Mouse (Mus musculus) layer of hippocampus, adult 8-10 months (tissue): ENCODE results near the gene Tmco1. TPM values are rescaled to one million over a fixed set of nuclear protein-coding genes. Genes with fewer than 3 reads are reported as not detected.
A peak's percentile ranks its signal among the peaks of the same experiment; 100 is the strongest.

ENCODE experiments used
- DNase-seq, 2 experiments: peaks; one replicate each; pipeline ENCODE4 v3.0.0; 2022; ENCODE audit warnings: low spot score in 2 of 2
- total RNA-seq, 4 experiments: library from RNA; stranded (reverse); gene quantifications; 2 replicates each; pipeline ENCODE4 v1.2.4; 2022

Gene Tmco1
- total RNA-seq, 4 experiments from 2014 or later = 44.8 to 62.1 (median 51.2) TPM

DNA sequence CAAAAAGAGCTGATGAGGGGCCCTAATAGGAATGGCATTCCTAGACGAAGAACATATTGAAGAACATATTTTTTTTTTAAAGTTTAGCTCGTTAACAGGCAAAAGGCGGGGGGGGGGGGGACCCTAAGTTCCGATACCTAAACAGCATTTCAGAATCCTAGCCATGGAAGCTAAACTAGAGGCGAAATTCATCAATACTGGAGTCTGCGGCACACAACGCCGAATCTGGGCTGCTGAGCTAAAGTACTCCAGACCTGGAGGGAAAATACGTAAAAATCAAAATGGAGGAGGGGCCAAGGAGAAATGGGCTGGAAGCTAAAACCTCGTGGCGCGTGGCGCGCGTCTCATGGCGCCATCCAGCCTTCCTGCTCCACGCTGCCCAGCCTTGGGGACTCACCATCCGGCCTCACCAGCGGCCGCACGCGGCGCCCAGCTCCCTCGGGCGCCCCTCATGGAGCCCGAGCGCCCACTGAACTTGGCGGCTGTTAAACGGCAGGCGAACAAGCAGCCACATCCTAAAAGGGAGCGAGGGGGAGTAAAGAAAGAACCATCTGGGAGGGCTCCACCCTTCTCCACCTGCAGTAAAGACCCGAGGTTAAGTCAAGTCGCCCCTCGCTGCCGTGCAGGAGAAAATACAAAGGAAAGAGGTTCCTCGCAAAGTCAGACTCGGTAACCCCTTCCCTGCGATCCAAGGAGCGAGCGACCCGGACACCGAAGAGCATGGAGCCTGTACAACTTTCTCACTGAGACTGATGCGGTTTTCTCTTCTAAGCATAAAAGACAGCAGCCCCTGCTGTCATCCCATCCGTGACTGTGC lies 24.5 kb upstream of the Tmco1 start:
- DNase-seq = peak in 1 of 2 experiments; percentile 52

DNA sequence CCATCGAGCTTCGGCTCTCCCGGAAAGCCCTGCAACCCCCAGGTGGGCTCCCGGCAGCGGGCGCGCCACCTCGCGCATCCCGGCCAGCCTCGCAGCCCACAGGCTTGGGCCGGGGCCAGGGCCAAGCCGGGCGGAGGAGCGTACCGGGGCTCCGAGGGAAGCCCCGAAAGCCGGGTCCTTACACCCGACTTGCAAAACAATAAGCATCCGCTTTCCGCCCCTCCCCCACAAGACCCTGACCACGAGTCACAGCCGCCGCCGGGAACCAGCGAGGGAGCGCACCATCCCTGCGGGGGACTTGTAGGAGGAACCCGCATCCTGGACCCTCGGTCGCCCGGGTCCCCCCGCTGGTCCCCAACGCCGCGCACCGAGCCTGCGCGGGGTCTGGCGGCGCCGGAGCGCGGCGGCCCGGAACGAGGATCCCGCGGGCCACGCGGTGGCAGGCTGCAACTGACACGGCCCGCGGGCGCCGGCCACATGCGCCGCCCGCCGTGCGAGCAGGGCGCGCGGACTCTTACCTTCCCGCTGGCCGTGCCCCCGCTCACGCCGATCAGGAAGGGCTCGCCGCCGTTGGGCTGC lies 23.8 kb upstream of the Tmco1 start:
- peak in 1 of 2 experiments; percentile 49 for DNase-seq

DNA sequence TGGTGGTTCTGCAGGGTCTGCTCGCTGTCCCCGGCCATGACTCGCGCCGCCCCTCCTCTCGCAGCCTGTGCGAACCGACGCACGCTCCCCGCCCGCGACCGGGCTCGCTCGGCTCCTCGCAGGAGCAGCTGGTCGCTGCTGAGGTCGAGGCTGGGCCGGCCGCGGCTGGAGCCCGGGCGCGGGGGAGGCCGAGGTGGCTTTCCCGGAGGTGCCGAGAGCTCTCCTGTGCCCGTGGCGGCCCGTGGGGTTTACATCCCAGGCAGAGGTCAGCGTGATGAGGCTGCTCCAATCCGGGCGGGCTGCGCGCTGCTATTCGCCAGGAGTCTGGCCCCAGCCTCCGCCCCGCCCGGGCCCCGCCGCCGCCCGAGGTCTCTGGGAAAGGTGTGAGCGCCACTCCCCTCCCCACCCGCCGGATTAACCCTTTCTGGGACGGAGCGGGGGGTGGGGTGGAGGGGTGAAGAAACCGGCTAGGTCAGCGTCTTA lies 23.3 kb upstream of the Tmco1 start:
- peak; percentile 69 for DNase-seq

DNA sequence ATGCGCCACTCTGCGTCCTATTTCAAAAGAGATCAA lies 23.0 kb upstream of the Tmco1 start, which contains the start of gene Uck2:
TSS of gene Uck2 (minus strand) at position 1 of the 36 bp plus-strand sequence.
- DNase-seq = no peak

DNA sequence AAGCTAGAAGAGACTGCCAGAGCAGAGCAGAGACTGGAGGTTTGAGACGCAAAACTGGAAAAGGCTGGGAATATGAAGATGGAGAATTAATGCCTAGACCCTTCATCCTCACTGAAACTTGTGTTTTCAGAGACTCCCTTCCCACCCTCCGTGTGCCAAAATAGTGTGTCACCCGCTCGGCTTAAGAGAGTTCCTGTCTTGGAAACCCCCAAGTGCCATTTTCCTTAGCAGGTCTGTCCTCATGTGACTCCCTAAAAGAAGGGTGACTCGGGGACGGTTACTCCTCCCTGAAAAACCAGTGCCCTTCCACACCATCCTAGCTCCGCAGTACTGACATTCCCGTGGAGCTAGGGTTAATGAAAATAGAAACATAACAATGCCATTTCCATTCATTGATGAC lies 22.8 kb upstream of the Tmco1 start:
- no peak for DNase-seq

DNA sequence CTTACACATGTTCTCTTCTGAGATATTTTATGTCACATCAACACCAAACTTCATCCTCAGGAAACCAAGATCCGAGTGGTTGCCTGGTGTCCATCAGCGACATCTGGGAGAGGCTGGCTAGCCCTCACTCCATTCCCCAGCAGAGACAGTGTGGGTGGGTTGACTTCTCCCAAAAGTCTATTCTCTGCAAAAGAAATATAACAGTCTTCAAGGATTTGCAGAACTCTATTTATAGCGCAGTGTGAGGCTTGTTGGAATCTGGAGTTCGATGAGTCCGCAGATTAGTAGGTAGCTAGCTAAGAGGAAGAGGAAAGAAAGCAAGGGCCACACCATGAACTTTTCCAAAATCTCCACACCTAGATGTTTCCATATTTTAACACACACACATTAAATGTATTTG lies 21.0 kb upstream of the Tmco1 start:
- no peak for DNase-seq

DNA sequence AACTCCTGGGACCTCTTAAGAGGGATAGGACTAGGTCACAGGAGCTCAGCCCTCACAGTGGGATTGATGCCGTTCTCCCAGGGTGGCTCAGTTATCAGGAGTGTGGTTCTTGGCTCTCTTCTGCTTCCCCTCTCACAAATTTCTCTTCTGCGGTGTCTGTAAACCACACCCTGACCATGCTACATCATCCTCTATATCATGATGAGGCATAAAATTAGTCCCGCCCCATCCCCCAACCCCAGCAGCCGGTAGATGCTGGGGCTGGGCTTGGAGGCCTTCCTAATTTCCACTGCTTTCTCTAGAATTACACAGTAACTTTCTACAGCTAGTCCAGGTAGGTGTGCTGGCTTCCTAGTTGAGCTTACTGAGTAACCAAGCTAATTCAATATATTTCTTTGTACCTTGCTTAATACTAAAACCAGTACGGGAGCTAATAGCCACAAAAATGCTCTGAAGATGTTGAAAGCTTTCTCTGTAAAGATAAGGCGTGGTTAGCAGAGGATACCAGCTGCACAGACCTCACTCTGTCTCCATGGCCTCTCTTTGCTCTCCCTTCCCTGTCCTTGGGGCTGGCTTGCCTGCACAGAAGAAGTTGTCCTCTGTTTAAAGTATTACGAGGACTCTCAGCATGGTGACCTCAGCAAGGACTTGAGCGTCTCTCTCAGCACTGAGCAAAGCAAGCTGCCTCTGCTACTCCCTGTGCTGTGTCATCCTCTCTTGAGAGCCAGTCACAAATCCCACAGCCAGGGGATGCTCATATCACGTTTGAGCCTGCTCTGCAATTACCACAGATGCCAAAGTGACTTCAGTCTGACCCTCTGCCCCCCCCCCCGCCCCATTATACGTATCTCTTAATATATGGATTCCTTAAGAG lies 19.3 kb upstream of the Tmco1 start:
- no peak for DNase-seq

DNA sequence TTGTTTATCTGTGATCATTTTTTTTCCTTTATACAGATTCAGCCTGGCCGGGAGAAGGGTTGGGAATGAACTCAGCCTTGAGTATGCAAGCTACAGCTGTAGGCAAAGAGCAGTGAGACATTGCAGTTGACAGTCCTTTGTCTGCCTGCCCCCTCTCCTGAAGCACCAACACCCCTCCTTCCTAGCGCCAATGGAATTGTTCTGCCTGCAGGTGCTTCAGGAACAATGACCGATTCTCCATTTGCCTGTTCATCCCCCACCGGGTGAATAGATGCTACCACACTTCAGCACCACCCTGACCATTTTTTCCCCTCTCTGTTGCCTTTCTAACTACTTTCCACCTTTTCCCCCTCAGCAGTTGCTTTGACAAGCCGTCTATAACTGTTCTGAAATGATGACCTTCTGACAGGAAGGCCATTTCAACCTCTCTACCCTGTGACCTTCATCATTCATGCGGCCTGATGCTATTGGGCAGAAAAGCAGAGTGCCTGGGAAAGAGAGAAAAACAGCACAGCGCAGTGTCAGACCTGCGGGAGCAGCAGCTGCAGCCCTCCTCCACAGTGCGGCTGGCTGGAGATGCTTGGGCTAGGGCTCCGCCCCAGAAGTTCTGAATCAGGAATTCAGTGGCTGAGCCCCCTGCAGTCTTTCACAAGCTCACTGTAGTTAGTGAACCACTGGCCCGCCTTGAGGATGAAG lies 18.5 kb upstream of the Tmco1 start:
- no peak for DNase-seq

DNA sequence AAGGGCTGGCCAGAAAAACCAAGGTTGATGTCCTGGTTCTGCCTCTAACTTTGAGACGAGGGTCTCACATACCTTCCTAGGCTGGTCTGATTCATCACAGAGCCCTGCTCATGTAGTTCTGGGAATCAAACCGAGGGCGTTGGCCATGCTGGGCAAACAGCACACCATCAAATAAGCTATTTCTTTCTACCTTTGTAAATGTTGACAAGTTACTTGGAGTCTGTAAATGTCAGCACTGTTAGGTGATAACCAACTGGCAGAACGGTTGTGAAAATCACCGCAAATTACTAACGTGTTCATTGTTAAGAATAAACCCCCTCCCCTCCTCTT lies 17.9 kb upstream of the Tmco1 start:
- no peak for DNase-seq

DNA sequence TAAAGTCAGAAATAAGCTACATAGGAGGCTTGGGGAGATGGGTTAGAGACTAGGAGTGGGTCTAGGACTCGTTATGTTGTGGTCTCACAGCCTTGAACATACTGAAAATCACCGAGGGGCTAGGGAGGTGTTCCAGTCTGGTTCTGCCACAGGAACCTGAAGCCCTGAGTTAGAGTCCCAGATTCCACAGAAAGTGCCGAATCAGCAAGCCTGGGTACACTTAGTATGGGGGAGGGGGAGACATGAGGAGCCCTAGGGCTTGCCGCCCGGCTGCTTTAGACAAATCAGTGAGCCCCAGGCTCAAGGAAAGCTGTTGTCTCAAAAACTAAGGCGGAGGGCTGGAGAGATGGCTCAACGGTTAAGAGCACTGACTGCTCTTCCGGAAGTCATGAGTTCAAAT lies 16.6 kb upstream of the Tmco1 start:
- no peak for DNase-seq

DNA sequence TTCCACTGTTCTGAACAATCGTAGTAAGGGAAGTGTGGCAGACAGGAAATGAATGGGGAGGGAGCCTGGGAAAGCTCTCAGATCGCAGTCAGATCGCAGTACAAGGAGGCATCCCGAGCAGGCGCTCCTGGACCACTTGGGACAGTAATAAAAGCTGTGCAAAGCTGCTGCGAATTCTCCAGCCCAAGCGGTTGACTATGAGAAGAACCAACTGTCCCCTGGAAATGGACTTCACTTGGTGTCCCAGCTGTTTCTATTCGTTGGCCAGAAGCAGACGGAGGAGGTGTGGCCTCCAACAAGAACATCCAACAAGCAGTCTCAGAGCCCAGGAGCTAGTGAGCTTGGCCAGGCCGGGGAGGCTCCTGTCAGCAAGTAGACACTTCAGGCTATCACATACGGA lies 15.7 kb upstream of the Tmco1 start:
- DNase-seq = no peak

DNA sequence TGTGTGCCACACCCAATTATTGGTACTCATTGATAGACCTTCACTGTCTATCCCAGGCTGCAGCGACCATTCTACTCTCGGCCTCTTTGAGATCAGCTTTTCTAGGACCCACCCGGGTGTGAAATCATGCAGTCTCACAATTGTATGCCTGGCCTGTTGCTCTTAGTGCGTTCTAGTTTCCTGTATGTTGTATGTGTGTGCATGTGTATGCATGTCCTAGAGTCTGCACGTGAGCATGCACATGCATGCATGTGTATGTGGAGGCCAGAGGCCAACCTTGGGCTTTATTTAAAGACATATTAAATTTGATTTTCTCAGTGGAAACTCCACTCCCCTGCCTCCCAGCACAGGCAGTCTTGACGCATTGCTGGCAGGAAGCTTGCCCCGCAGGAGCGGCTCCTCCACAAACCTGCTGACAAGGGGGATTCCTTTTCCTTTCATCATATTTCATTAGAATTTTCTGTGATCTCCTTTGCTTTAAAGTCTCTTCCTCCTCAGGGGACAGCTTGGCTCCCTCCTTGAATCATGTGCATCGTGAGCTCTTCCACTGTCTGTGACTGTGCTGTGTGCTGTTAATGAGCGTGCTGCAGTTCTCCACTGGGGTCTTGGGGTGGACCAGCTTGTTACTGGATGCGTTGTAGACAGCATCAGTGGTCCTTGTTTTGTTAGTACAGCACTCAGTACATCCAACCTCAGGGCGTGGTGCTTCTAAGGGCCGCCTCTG lies 12.3 kb upstream of the Tmco1 start:
- DNase-seq = no peak

DNA sequence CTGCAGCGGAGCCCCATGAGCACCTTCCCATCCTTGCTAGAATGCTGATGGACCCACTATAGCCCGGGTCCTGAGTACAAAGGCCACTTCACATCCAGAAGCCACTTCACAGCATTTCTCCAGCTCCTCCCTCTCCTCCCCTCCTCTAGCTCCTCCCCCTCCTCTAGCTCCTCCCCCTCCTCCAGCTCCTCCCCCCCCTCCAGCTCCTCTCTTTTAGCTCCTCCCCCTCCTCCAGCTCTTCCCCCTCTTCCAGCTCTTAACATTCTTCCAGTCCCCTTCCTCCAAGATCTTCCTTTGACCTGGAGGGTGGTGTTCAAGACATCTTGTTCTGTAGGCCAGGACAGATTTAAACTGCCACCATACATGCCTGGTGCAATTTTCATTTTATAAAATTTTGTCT lies 8.1 kb upstream of the Tmco1 start:
- no peak for DNase-seq

DNA sequence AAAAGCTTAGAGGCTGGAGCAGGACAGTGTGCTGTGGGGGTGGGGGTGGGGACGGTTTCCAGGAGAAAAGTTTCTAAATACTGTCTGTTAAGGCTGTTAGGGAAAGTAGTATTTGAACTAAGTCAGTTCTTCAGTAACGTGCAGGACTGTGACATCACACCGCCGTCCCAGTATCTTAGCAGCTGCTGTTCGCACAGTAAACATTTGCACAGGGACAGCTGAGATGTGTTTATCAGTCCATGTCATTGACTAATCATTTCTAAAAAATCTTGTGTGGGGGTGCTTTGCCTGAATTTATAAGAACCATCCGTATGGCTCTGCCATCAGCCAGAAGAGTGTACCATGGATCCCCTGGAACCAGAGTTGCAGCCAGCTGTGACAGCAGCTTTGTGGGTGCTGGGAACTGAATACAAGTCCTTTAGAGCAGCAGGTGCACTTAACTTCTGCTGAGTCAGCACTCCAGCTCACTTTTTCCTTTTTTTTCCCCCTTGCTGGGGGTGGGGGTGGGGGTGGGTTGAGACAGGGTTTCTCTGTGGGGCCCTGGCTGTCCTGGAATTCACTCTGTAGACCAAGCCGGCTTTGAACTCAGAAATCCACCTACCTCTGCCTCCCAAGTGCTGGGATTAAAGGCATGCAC lies 2.6 kb upstream of the Tmco1 start:
- no peak for DNase-seq

DNA sequence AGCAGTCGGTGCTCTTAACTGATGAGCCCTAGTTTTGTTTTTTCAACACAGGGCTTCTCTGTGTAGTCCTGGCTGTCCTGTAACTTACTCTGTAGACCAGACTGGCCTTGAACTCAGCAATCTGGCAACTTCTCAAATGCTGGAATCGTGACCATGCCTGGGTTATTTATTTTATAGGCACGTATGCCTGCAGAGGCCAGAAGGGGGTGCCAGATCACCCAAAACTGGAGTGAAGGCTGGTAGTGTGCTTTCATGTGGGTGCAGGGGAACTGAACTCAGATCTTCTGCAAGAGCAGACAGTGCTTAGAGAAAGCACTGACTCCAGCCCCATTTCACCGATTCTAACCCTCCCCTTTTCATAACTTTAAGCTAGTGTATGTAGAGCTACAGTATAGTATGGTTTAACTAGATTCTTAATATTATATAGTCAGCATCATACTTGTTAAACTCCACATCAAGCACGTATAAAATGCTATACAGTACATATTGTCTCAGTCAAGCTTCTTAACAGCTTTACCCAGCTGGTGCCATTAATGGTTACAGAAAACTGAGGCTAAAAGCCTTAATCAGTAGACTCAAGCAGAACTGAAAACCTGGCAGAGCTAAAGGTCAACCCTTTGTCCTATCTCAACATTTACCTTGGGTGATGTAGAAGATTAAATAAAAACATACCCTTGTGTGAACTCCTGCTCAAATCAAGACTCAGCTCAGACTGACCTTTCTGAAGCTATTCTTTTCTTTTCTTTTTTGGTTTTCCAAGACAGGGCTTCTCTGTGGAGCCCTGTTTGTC lies 1.5 kb upstream of the Tmco1 start:
- peak; percentile 24 to 26 for DNase-seq

DNA sequence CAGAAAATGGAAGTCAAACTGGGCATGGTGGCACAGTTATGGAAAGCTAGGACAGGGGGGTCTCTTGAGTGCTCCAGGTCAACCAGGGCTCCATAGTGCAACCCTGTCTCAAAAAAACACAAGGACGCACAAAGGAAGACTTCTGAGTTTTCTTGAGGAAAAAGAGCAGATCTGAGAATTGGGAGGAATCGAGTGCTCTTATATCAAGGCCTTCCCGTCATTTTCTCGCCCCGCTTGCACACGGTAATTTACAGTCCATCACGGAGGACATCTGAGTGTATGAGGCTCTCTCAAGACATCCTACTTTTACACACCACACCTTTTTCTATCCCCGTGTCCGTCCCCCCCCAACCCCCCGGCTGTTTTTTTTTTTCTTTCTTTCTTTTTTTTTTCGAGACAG lies 504 bp upstream of the Tmco1 start:
- no peak for DNase-seq

DNA sequence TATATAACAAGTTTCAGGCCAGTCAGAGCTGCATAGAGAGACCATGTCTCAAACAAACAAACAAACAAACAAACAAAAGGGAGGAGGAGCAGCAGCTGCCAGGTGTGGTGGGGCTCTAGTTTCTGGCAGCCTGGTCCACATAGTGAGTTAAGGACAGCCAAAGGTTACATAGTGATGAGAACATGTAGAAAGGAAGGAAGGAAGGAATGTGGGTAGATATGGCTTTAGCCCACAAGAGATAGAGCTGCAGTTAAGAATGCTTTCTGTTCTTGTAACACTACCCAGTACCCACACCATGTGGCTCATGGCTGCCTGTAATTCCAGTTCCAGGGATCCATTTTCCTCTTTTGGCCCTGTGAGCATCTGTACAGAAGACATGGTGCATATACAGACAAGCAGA lies 4.2 kb downstream of the Tmco1 start:
- DNase-seq = no peak

DNA sequence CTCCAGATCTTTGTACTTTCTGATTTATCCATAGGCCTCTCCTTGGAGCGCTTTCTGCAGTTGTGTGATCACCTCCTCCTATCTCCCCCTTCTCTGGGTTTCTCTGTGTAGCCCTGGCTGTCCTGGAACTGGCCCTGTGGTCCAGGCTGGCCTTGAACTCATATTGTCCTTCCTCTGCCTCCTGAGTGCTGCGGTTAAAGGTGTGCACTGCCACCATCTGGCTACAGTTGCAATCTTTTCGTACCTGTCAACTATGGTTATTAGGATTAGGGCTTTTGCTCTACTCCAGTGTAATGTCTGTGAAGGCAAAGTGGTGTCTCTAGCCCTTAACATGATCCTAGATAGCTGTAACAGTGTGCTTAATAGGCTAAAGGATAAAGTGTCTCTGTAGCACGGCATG lies 5.0 kb downstream of the Tmco1 start:
- no peak for DNase-seq

DNA sequence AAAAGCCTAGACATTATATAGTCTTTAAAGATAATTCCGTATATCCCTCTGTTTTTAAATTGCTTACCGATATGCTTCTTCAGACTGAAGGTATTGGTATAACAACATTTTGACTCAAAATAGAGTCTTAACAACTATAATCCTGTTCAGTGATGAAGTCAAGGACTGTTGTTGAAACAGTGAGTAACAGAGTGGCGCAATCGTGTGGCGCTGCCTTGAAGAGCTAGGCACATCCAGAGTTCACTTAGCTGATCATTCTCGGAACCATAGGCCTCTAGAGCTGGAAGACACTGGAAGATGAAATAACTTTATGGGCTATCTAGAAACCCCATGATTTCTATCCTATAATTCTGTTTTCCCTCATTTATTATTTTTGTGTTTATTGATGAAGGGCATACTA lies 13.5 kb downstream of the Tmco1 start:
- no peak for DNase-seq

DNA sequence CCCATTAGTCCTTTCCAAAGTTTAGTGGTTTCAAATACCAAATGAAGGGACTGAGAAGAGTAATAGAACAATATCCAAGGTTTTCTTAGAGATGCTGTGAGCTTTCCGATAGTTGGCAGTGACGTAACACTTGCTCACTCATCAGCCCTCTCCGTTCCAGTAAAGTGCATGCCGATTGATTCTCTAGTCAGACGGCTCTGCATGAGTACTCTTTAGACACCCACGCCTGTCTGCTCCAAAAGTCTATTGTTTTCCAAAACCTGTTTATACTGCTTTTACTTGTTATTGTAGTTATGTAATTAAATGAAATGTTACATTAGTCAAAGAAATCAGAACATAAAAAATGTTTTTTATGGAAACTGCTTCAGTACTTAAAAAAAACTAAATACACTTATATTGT lies 20.6 kb downstream of the Tmco1 start:
- DNase-seq = peak in 1 of 2 experiments; percentile 24
